In genomic region chr9:89964091-89964490, GRCm38 (mm10) we compare ENCODE assay signal across 19 mouse cellular contexts. TPM values are rescaled to one million over a fixed set of nuclear protein-coding genes. Genes with fewer than 3 reads are reported as not detected.
"Had no signal": no experiment of that assay in that cellular context is flagged by ENCODE, and none has a peak within 500 bp of the region (broad histone marks: within the 10 kb centered on the region; RNA-seq: fewer than 3 reads in every experiment).

No protein-coding gene starts in this region.

- DNase-seq: heart, postnatal 10 days; heart, postnatal 14 days; heart, postnatal 36 days; heart, postnatal 4 days; kidney, adult 11 months; kidney, adult 18-20 months; kidney, adult 2 months; kidney, adult 8-10 months; kidney, adult 9 months; kidney, postnatal 10 days; kidney, postnatal 14 days; kidney, postnatal 25 days; kidney, postnatal 36 days; kidney, postnatal 4 days; layer of hippocampus, adult 9-11 months; layer of hippocampus, postnatal 36 days had no signal

RNA-seq across cellular contexts. Expression of gene Rasgrf1, which starts 54.4 kb away (rescaled TPM):
- total RNA-seq: heart, postnatal 10 days; heart, postnatal 14 days; heart, postnatal 36 days; heart, postnatal 4 days; hematopoietic stem cell, adult 5-6 weeks had no signal
- polyA plus RNA-seq: heart, postnatal 0 days; intestine, postnatal 0 days had no signal
